Mouse (Mus musculus): ENCODE measurements at regions not wholly inside any gene's neighbourhood (a gene's known extent, or its start where the extent isn't known, plus 50 kb on each side); places are given as distances from the start of the nearest gene placed in this dataset.
A peak's percentile ranks its signal among the peaks of the same experiment; 100 is the strongest.

DNA sequence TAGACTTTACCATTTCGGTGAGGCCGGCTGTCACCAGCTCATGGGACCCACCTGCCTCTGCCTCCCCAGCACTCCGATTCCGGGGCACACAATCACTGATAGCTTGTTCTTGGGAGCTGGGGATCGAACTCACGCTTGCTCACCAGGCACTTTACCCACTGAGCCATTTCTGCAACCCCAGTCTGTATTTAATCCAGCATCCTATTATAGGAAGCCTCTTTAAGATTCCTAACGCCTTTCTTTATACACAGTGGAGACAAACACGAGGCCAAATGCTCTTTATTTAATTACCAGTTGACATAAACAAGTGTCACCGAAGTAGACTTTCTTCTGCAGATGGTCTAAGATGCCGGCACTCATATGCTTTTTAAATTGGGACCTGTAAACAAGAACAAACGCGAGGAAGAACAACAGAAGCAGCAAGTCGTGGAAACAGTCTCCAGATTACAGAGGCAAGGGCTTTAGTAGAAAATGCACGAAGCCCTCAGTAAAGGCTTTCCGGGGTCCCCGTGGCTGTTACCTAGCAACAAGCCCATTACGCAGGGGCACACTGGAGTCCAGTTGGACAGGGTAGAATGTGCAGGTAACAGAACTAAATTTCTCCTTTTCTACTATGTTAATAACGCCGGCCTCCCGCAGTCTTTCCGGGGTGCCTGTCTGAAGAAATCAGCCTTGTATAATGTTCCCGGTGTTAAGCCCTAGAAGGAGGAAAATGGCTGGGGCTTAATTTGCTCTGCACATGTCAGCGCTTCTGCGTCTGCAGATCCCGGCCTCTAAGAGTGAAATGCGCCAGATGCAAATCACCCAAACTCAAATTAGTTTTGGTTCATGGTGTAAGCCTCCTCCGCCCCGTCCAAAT is 132.5 kb downstream of the Lrrc30 start:
- no peak for ATAC-seq (ENCODE audit: borderline replicate concordance, extremely low read depth, low FRiP score, low TSS enrichment)
- H3K27ac ChIP-seq, result no peak overlapping the region
- H3K4me2 ChIP-seq, result no peak overlapping the region
- H3K9me3 ChIP-seq, result no peaks in the 10 kb centered on the region
- no peak overlapping the region for H3K4me3 ChIP-seq
- WGBS, result 65% methylated on average over 28 of the region's 28 CpGs
- H3K9ac ChIP-seq, result no peak overlapping the region
- no peaks in the 10 kb centered on the region for H3K4me1 ChIP-seq
- H3K36me3 ChIP-seq, result no peaks in the 10 kb centered on the region
- no peaks in the 10 kb centered on the region for H3K27me3 ChIP-seq

DNA sequence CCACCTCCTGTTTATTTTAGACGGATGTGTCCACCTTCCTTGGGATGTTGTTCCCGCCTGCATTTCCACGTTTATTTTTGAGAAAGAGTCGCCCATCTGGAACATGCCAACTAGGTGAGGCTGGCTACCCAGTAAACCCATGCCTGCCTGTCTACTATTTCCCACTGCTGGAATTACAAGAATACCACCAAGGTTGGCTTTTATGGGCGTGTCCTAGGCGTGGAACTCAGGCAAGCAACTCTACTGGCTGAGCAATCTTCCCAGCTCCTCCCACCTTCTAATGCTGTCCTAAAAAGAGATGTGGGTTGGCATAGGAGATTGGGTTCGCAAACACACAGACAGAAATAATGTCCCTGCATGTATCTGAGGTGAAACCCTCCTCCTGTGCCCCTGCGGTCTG is 135.1 kb downstream of the Lrrc30 start:
- Histone ChIP-seq H3K4me2 (peak overlapping the region; percentile 20; the same call in 1 of the 2 replicates), H3K9me3 (no peaks in the 10 kb centered on the region), H3K4me3 (no peak overlapping the region), H3K9ac (no peak overlapping the region), H3K4me1 (no peaks in the 10 kb centered on the region), H3K27me3 (no peaks in the 10 kb centered on the region), H3K27ac (no peak overlapping the region), H3K36me3 (no peaks in the 10 kb centered on the region)
- 66% methylated on average over 8 of the region's 8 CpGs for WGBS
- ATAC-seq (ENCODE audit: borderline replicate concordance, extremely low read depth, low FRiP score, low TSS enrichment), result 0 out of 2 replicates have a peak, but pooled peaks have one; percentile 14

DNA sequence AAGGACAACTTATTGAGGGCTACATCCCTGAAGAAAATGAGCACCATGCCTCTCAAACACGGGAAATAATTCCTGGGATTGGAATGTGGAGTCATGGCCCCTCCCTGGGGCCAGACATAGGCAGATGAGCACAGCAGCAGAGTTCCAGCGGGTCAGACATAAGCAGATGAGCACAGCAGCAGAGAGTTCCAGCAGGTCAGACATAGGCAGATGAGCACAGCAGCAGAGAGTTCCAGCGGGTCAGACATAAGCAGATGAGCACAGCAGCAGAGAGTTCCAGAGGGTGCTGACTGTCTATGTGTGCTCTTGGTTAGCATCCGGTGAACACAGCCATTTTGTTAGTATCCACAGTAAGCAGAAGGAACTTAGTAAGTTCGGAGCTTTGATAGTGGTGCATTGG is 126.2 kb upstream of the Ptprm start:
- 74% methylated on average over 5 of the region's 5 CpGs for WGBS
- H3K9me3 ChIP-seq, result no peaks in the 10 kb centered on the region
- no peak for ATAC-seq (ENCODE audit: borderline replicate concordance, extremely low read depth, low FRiP score, low TSS enrichment)
- no peak overlapping the region for H3K4me2 ChIP-seq
- no peak overlapping the region for H3K4me3 ChIP-seq
- no peaks in the 10 kb centered on the region for H3K27me3 ChIP-seq
- H3K9ac ChIP-seq, result no peak overlapping the region
- no peaks in the 10 kb centered on the region for H3K4me1 ChIP-seq
- no peaks in the 10 kb centered on the region for H3K36me3 ChIP-seq
- no peak overlapping the region for H3K27ac ChIP-seq

DNA sequence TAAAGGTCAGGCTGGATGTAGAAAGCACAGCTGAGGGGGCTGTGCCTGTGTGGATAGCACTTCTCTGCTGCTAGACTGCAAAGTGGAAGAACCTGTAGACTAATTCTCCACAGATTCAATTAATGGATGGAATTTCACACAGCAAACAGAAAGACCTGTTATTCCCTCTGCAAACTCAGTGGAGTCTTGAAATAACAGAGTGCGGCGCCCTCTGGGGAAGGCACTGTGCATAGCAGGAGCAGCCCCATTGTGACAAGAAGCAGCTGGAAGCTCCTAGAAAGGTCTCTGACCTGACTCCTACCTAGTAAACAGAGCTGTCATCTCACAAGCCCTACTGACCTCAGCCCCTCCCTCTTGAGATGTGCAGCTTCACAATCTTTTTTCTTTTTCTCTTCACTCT is 118.9 kb upstream of the Ptprm start:
- no peak for ATAC-seq (ENCODE audit: borderline replicate concordance, extremely low read depth, low FRiP score, low TSS enrichment)
- Histone ChIP-seq H3K9me3 (no peaks in the 10 kb centered on the region), H3K36me3 (no peaks in the 10 kb centered on the region), H3K27me3 (no peaks in the 10 kb centered on the region), H3K27ac (no peak overlapping the region), H3K9ac (no peak overlapping the region), H3K4me2 (0 out of 2 replicates have a peak overlapping the region, but pooled peaks have one; percentile 11), H3K4me1 (no peaks in the 10 kb centered on the region), H3K4me3 (no peak overlapping the region)
- WGBS, result 7% methylated on average over 2 of the region's 2 CpGs

DNA sequence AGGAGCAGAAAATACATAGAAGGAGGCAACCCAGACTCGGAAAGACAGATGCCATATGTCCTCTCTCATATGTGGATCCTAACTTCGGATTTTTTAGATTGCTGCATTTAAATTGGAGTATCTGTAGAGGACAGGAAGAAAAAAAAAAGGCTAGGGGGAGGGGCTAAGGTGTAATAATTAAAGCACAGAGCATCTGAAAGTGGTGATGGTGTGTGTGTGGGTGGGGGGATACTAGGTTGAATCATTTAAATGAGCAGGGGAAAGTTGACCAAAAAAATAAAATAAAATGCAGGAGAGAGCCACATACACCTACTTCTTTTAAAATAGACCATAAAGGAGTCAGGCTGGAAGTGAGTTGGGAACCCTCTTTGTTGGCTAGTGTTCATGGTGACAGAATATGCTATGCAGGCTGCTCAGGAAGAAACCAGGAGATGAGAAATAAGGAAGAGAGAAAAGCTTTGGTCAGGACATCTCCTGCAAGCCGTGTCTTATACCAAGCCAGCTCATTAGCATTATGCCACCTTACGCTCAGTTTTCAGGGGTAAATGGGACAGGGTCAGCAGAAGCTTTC is 104.7 kb upstream of the Ptprm start:
- Histone ChIP-seq H3K4me1 (no peaks in the 10 kb centered on the region), H3K9ac (no peak overlapping the region), H3K27me3 (no peaks in the 10 kb centered on the region), H3K9me3 (no peaks in the 10 kb centered on the region), H3K36me3 (no peaks in the 10 kb centered on the region), H3K27ac (no peak overlapping the region), H3K4me2 (no peak overlapping the region), H3K4me3 (no peak overlapping the region)
- WGBS, result 78% methylated on average over 4 of the region's 4 CpGs
- no peak for ATAC-seq (ENCODE audit: borderline replicate concordance, extremely low read depth, low FRiP score, low TSS enrichment)

DNA sequence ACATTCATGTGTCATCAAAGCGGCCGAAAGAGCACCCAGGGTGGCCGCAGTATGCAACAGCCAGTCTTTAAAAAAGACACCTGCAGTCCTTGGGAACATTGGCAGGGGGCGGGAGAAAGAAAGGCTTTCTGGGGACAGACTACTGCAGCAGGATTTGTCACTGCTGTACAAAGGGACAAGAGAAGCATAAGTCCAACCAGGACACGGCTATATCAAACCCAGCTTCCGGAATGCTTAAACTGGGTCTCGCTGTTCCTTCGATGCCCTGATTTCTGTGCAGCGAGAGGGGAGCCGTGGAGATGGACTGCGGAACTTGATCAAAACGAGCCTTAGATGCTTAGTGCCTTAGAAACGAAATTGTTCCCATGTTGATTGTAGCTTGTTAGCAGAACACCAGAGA is 97.7 kb upstream of the Ptprm start:
- no peak overlapping the region for H3K4me3 ChIP-seq
- 80% methylated on average over 13 of the region's 13 CpGs for WGBS
- H3K9ac ChIP-seq, result no peak overlapping the region
- no peak overlapping the region for H3K27ac ChIP-seq
- no peaks in the 10 kb centered on the region for H3K27me3 ChIP-seq
- no peaks in the 10 kb centered on the region for H3K9me3 ChIP-seq
- H3K4me1 ChIP-seq, result no peaks in the 10 kb centered on the region
- no peaks in the 10 kb centered on the region for H3K36me3 ChIP-seq
- H3K4me2 ChIP-seq, result no peak overlapping the region
- no peak for ATAC-seq (ENCODE audit: borderline replicate concordance, extremely low read depth, low FRiP score, low TSS enrichment)

DNA sequence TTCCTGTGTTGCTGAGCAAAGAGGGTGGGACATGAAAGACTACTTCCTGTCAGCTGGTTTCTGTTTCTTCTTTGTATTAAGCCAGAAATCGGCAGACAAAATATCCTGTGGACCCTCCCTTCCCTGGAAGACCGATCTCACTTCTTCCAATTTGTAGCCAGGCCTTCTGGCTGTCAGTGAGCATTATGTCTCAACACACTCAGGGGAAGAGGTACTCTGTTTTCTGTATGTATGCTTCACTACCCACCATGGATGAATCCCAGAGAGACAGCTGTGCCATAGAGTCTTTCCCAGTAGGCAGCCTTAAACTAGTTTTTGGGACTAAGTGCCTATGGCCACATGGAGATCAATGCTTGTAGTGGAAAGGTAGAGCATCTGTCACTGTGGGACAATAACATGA is 96.8 kb upstream of the Ptprm start:
- Histone ChIP-seq H3K36me3 (no peaks in the 10 kb centered on the region), H3K4me2 (no peak overlapping the region), H3K9me3 (no peaks in the 10 kb centered on the region), H3K9ac (no peak overlapping the region), H3K4me3 (no peak overlapping the region), H3K27me3 (no peaks in the 10 kb centered on the region), H3K27ac (no peak overlapping the region), H3K4me1 (no peaks in the 10 kb centered on the region)
- no peak for ATAC-seq (ENCODE audit: borderline replicate concordance, extremely low read depth, low FRiP score, low TSS enrichment)
- 38% methylated on average over 2 of the region's 2 CpGs for WGBS

DNA sequence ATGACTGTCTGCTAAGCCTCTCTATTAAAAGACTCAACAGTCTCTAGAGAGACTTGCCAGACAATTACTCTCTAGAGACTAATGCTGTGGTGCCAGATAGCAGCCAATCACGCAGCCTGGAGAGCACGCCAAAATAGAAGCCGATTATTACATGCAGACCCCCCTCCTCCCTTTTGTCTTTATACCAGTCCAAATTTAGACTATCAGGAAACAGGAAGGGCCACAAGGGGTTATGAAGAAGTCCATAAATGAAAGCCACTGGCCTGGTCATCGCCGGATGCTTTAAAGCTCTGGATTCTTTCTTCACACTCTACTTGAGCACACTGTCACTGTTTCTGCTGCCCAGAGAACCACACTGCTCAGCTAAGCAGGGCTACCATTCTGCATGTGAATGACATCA is 95.8 kb upstream of the Ptprm start:
- H3K4me1 ChIP-seq, result no peaks in the 10 kb centered on the region
- ATAC-seq (ENCODE audit: borderline replicate concordance, extremely low read depth, low FRiP score, low TSS enrichment), result no peak
- no peak overlapping the region for H3K27ac ChIP-seq
- H3K4me2 ChIP-seq, result no peak overlapping the region
- no peaks in the 10 kb centered on the region for H3K27me3 ChIP-seq
- 75% methylated on average over 5 of the region's 5 CpGs for WGBS
- H3K9me3 ChIP-seq, result no peaks in the 10 kb centered on the region
- H3K36me3 ChIP-seq, result no peaks in the 10 kb centered on the region
- no peak overlapping the region for H3K4me3 ChIP-seq
- H3K9ac ChIP-seq, result no peak overlapping the region

DNA sequence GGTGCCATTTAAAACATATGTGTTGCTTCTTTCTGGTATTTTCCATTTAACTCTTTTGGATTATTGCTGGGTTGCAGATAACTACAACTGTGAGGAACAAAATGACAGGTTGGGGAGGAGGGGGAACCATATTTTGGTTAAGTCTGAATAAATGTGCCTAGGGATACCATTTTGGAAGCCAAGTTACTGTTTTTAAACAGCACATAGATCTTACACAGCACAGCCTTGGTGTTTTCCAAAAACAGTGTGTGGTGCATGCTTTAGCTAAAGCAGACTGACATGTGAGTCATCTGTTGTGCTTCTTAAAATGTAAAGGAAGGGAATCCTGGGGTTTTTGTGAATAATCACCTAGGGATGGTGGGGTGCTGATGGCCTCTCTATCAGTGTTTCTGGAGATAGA is 91.7 kb upstream of the Ptprm start:
- no peak overlapping the region for H3K4me3 ChIP-seq
- ATAC-seq (ENCODE audit: borderline replicate concordance, extremely low read depth, low FRiP score, low TSS enrichment), result no peak
- H3K36me3 ChIP-seq, result no peaks in the 10 kb centered on the region
- no peak overlapping the region for H3K27ac ChIP-seq
- H3K4me2 ChIP-seq, result no peak overlapping the region
- no peaks in the 10 kb centered on the region for H3K9me3 ChIP-seq
- no peak overlapping the region for H3K9ac ChIP-seq
- no peaks in the 10 kb centered on the region for H3K27me3 ChIP-seq
- H3K4me1 ChIP-seq, result no peaks in the 10 kb centered on the region

DNA sequence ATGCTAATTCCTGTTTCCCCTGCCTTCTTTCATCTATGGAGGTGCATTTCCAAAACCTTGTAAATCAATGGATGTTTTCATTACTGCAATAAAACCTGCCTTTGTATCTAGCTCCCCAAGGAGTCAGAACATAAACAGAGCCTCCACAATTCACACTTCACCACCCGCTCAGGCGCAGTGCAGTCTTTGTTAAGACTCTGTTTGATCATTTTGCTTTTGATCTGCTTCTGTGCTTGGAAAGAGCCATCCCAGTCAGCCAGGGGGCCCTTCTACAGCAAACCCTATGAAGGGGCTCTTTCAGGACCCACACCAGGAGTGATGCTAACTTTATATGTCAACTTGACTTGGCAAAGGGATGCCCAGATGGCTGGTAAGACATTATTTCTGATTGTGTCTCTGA is 86.7 kb upstream of the Ptprm start:
- H3K27ac ChIP-seq, result no peak overlapping the region
- H3K9ac ChIP-seq, result no peak overlapping the region
- H3K4me3 ChIP-seq, result no peak overlapping the region
- H3K27me3 ChIP-seq, result no peaks in the 10 kb centered on the region
- ATAC-seq (ENCODE audit: borderline replicate concordance, extremely low read depth, low FRiP score, low TSS enrichment), result no peak
- H3K4me2 ChIP-seq, result no peak overlapping the region
- no peaks in the 10 kb centered on the region for H3K4me1 ChIP-seq
- no peaks in the 10 kb centered on the region for H3K36me3 ChIP-seq
- 78% methylated on average over 2 of the region's 2 CpGs for WGBS
- no peaks in the 10 kb centered on the region for H3K9me3 ChIP-seq

DNA sequence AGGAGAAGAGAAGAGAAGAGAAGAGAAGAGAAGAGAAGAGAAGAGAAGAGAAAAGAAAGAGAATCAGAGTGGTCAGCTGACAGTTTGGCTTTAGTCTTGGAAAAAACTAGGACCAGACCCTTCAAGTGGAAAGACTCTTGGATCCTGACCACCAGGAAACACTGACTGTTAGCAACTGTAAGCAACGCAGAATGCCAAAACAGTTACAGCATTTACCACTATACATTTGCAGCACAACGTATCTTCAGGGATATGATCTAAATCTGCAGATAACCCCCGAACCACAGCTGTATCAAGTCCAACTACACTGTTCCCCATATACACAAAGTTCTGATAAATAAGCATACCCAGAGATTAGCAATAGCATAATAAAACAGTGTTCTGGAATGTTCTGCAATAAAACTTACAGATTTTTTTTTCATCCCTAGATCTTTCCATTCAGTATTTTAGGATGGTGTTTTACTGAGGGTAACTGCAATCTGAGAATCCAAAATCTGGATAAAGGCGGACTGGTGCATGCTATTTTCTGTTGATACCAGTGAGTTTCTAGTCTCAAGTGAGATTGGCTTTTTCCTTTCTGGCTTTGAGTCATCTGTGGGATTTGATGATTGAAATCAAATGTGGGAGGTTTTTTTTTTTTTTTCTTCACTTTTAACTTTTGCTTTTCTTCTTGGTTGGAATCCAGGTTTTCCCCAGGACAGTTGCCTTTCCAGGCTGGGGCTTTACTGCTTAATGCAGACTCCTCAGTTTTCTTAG is 65.9 kb upstream of the Ptprm start:
- Histone ChIP-seq H3K4me2 (no peak overlapping the region), H3K9ac (no peak overlapping the region), H3K4me1 (no peaks in the 10 kb centered on the region), H3K36me3 (no peaks in the 10 kb centered on the region), H3K9me3 (no peaks in the 10 kb centered on the region), H3K27me3 (no peaks in the 10 kb centered on the region), H3K4me3 (no peak overlapping the region), H3K27ac (no peak overlapping the region)
- ATAC-seq (ENCODE audit: borderline replicate concordance, extremely low read depth, low FRiP score, low TSS enrichment), result no peak
- 57% methylated on average over 4 of the region's 4 CpGs for WGBS

DNA sequence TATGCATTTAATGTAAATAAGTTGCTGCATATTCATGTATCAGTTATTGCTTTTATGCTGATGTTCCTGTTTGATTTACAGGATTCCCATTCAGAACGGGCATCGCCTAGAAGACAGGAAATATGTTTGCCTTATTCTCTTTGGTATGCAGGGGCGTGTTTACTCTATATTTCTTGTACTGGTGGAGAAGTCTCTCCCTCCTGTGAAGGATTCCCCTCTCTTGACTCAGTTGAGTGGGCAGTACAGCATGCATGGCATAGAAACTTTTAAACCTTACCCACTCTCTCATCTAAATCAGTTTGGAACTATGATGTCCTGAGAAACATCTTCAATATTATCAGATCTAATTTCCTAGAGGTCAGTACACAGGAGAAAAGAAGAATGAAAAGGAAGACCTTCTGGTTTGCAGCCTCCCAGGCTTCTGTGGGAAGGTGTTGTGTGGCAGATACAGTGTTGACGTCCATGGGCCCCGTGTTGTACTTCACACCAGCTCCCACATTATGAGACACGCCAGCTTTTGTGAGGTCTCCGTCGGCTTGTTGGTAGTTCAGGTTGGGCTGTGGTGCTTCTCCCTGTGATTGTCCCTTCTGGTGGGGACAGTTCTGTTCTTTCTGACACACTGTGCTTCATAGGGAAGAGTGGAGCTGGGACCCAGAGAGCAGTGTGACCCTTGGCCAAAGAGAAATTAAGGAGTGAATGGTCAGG is 58.4 kb upstream of the Ptprm start:
- H3K4me1 ChIP-seq, result no peaks in the 10 kb centered on the region
- no peaks in the 10 kb centered on the region for H3K27me3 ChIP-seq
- no peak overlapping the region for H3K4me3 ChIP-seq
- no peaks in the 10 kb centered on the region for H3K36me3 ChIP-seq
- no peak for ATAC-seq (ENCODE audit: borderline replicate concordance, extremely low read depth, low FRiP score, low TSS enrichment)
- no peak overlapping the region for H3K4me2 ChIP-seq
- no peak overlapping the region for H3K27ac ChIP-seq
- H3K9me3 ChIP-seq, result no peaks in the 10 kb centered on the region
- no peak overlapping the region for H3K9ac ChIP-seq
- 72% methylated on average over 8 of the region's 8 CpGs for WGBS

Data from lung, embryonic 15.5 days (tissue).